In genomic region chr17:35636363-35636762, GRCm38 (mm10) we compare ENCODE assay signal across 8 mouse cellular contexts. TPM values are rescaled to one million over a fixed set of nuclear protein-coding genes. Genes with fewer than 3 reads are reported as not detected.
DNase-seq lines count a peak whose midpoint lies in the region; ATAC-seq lines count a peak whose summit lies in the region.

No protein-coding gene starts in this region.

- H3K4me3 ChIP-seq in embryonic facial prominence, embryonic 14.5 days (ENCODE audit: low read depth, low read length): peak overlapping the region; percentile 43

- H3K27me3 ChIP-seq in embryonic facial prominence, embryonic 14.5 days (replicated peaks; ENCODE audit: control insufficient read depth, insufficient read depth, low read length): no peaks in the 10 kb centered on the region

- DNase-seq in CD4-positive, CD25-positive, alpha-beta regulatory T cell, adult 2 months (ENCODE audit: low read depth, low spot score): peak; percentile 66
- peak; percentile 36 for DNase-seq in layer of hippocampus, adult 11-12 months (ENCODE audit: low spot score)
- DNase-seq in layer of hippocampus, postnatal 10 days (ENCODE audit: low spot score in 2 of 2): no peak
- DNase-seq in Muller cell, postnatal 12 days (ENCODE audit: inconsistent ontology term): peak; percentile 45
- peak; percentile 51 for DNase-seq in embryonic facial prominence, embryonic 14.5 days (ENCODE audit: low spot score)
- peak; percentile 84 for DNase-seq in lung, postnatal 25 days (ENCODE audit: low spot score)
- DNase-seq in spleen, adult 12 weeks (ENCODE audit: low spot score): no peak

- no peaks in the 10 kb centered on the region for H3K9me3 ChIP-seq in embryonic facial prominence, embryonic 14.5 days (ENCODE audit: control insufficient read depth, low read length)

- no peak for ATAC-seq in CD4-positive, CD25-positive, alpha-beta regulatory T cell, adult 4 months
- no peak for ATAC-seq in embryonic facial prominence, embryonic 14.5 days (ENCODE audit: low read depth)

- no peak overlapping the region for H3K9ac ChIP-seq in embryonic facial prominence, embryonic 14.5 days (ENCODE audit: low read depth, low read length)

- H3K36me3 ChIP-seq in embryonic facial prominence, embryonic 14.5 days (ENCODE audit: control insufficient read depth, insufficient read depth, low read length): no peaks in the 10 kb centered on the region

- H3K4me1 ChIP-seq in embryonic facial prominence, embryonic 14.5 days (ENCODE audit: control insufficient read depth, insufficient read depth, low read length): 0 out of 2 replicates have a peak, but pooled peaks cover 7% of the 10 kb centered on the region

- 40% methylated on average over 5 of the region's 5 CpGs for WGBS in embryonic facial prominence, embryonic 14.5 days

- H3K4me2 ChIP-seq in embryonic facial prominence, embryonic 14.5 days (ENCODE audit: low read depth, low read length): peak overlapping the region; percentile 76

- no peak overlapping the region for H3K27ac ChIP-seq in embryonic facial prominence, embryonic 14.5 days (replicated peaks; ENCODE audit: low read depth, low read length)

RNA-seq across cellular contexts. Expression of gene Mucl3, which starts 7.1 kb away (rescaled TPM):
- under 1 TPM; 0.16 to 0.46 TPM for polyA plus RNA-seq in CD4-positive, CD25-positive, alpha-beta regulatory T cell, adult 4 months (2017; shearing (Covaris generic))
- total RNA-seq in layer of hippocampus, postnatal 10 days (2021): not detected
- polyA plus RNA-seq in embryonic facial prominence, embryonic 14.5 days (2014; fragmentation: Nextera tagmentation; extraction: Ambion mirVana): 0.08 TPM in 2 replicates

RNA-seq across cellular contexts. Expression of gene Gm9573, which starts 9.9 kb away (rescaled TPM):
- not detected for polyA plus RNA-seq in CD4-positive, CD25-positive, alpha-beta regulatory T cell, adult 4 months (2017; shearing (Covaris generic))
- not detected for total RNA-seq in layer of hippocampus, postnatal 10 days (2021)
- 0.04 TPM in 1 of 2 replicates, not detected in the other for polyA plus RNA-seq in embryonic facial prominence, embryonic 14.5 days (2014; fragmentation: Nextera tagmentation; extraction: Ambion mirVana)

RNA-seq across cellular contexts. Expression of gene Vars2, which starts 31.0 kb away (rescaled TPM):
- 10 to 100 TPM; 11.1 to 15.2 TPM for polyA plus RNA-seq in CD4-positive, CD25-positive, alpha-beta regulatory T cell, adult 4 months (2017; shearing (Covaris generic))
- total RNA-seq in layer of hippocampus, postnatal 10 days (2021): 10 to 100 TPM; 42.6 to 44.1 TPM
- 14.2 and 15.1 TPM in 2 replicates for polyA plus RNA-seq in embryonic facial prominence, embryonic 14.5 days (2014; fragmentation: Nextera tagmentation; extraction: Ambion mirVana)

RNA-seq across cellular contexts. Expression of gene Sfta2, which starts 35.0 kb away (rescaled TPM):
- not detected for polyA plus RNA-seq in CD4-positive, CD25-positive, alpha-beta regulatory T cell, adult 4 months (2017; shearing (Covaris generic))
- not detected for total RNA-seq in layer of hippocampus, postnatal 10 days (2021)
- 0.28 TPM in 1 of 2 replicates, not detected in the other for polyA plus RNA-seq in embryonic facial prominence, embryonic 14.5 days (2014; fragmentation: Nextera tagmentation; extraction: Ambion mirVana)

RNA-seq across cellular contexts. Expression of gene Gtf2h4, which starts 37.2 kb away (rescaled TPM):
- 10 to 100 TPM; 28.3 to 37.7 TPM for polyA plus RNA-seq in CD4-positive, CD25-positive, alpha-beta regulatory T cell, adult 4 months (2017; shearing (Covaris generic))
- 10 to 100 TPM; 23.3 to 24.4 TPM for total RNA-seq in layer of hippocampus, postnatal 10 days (2021)
- 34.8 and 35.3 TPM in 2 replicates for polyA plus RNA-seq in embryonic facial prominence, embryonic 14.5 days (2014; fragmentation: Nextera tagmentation; extraction: Ambion mirVana)

Comparison
In these comparisons a context has a peak if more than half of its experiments do, and no peak if none do; other contexts are left out.
1. DNase-seq: peak in CD4-positive, CD25-positive, alpha-beta regulatory T cell, adult 2 months (single experiment), layer of hippocampus, adult 11-12 months (single experiment), Muller cell, postnatal 12 days (single experiment), embryonic facial prominence, embryonic 14.5 days (single experiment) and lung, postnatal 25 days (single experiment); none in layer of hippocampus, postnatal 10 days (0 of 2) and spleen, adult 12 weeks (single experiment).